Mouse (Mus musculus): ENCODE data around the gene Foxn1.
A peak's percentile ranks its signal among the peaks of the same experiment; 100 is the strongest.

Gene Foxn1

DNA sequence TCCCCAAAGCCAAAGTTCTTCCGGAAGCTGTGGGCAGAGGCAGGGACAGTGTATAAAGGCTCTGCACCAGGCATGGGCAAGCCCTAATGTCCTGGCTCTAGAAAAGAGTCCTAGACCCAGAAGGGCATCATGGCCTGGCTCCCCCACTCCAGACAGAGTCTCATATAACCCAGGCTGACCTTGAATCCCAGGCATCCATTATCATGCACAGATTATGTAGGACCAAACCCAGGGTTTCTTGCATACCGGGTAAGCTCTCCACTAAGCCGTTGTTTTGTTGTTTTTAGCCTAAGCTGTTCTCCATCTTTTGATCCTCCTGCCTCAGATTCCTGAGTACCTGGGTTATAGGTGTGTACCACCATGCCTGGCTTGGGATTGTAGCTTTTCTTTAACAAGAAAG is 14.6 kb upstream of the Foxn1 start:
- DNase-seq (ENCODE audit: low spot score in 2 of 2) = no peak

DNA sequence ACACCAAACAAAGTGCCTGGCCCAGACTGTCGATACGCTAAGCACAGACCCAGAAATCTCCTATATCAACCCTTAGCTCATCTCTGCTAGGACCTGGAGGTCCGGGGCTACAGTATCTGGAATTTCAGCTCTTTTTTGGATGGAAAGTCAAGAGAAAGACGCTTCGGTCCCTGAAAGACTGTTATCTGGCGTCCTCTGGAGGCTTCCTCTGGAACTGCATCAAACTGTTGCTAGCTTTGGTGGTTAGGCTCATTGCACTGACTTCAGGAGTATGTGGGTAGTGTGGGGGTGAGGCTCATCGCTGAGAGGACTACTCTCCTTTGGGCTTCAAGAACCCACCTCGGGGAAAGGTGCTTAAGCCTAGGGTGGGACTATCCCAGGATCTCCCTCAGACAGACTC is 13.3 kb upstream of the Foxn1 start:
- peak; percentile 49 to 76 for DNase-seq (ENCODE audit: low spot score in 2 of 2)

DNA sequence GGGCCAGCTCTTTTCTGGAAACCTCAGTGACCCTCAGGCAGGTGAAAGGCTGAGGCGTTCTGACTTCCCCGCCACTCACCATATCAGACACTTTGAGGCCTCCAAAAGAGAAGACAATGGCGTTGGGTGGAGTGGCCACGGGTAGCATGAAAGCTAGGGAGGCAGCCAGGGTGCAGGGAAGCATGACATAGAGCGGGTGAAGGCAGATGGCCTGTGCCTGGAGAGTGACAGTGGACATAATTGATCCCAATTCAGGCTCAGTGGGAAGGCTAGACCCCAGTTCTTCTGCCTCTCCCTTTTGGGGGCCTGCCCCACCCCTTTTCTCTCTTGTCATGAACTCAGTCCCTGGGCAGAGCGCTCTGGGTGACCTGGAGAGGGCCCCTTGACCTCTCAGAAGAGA is 11.9 kb upstream of the Foxn1 start:
- DNase-seq (ENCODE audit: low spot score in 2 of 2) = no peak

DNA sequence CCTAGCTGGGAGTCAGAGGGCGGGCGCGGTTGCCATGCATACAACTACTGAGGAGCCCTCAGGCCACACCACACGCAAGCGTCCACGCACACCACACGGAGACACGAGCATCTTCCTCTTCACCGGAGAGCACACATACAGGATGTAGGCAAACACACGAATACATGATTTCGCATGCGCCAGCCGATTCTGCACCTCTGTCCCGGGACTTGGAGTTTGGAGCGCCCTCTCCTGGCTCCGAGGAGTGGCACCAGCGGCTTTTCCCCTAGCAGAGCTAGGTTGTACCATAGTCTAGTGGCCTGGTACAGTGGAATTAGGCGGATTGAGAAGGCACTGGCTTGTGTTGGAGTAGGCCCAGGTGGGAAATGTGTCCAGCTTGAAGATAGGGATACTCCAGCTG is 11.0 kb upstream of the Foxn1 start:
- peak in 1 of 2 experiments; percentile 57 for DNase-seq (ENCODE audit: low spot score in 2 of 2)

DNA sequence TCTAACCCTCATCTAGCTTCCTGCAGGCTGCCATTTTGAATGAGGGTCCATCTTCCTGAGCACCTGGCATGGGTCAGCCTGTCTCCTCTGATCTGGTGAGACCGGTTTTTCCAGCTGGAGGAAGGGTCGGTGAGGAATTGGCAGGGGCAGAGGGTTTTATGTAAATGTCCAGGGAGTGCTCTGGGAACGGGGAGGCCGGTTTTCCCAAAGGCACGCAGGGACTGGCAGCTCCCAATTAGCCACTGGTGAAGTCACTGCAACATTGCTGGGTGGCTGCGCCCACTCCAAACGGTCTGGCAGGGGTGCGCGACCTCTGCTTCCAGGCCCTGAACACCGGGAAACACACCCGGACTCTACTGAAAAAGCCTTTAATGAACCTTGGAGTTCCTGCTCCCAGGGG is 10.6 kb upstream of the Foxn1 start:
- no peak for DNase-seq (ENCODE audit: low spot score in 2 of 2)

DNA sequence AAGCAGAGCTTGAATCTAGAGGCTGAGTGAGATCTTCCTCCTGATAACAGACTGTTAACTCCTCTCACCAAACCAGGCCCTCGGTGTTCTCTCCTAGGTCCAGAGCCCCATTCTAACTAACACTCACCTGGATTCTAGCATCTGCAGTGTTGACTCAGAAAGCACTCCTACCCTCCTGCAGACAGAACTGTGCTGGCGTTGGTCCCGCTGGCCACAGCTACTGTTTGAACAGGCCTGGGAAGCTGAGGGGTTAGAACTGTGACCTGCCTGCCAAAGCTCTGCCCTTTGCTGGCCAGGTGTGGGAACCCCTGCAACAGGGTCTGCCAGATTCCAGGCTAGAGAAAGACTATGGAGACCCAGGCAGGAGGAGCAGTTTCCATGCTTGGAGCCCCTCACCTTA is 6.4 kb upstream of the Foxn1 start:
- no peak for DNase-seq (ENCODE audit: low spot score in 2 of 2)

DNA sequence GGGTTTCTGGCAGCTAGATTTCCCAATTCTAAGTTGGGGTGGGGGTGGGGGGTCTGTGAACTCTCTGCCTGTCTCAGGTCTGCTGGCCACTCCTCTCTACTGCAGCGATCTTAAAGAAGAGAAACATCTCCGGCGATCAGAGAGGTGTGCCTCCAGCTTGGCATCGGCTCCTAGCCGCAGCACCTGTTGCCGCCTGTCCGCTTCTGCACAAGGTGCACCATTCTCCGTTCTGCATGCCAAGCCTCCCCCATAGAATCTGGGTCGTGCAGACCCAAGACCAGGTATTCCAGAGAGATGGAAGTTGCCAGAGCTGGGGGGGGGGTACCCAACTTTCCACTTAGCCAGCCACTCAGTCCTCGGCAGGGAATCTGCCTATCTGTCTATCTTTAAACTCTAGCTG is 582 bp downstream of the Foxn1 start:
- no peak for DNase-seq (ENCODE audit: low spot score in 2 of 2)

DNA sequence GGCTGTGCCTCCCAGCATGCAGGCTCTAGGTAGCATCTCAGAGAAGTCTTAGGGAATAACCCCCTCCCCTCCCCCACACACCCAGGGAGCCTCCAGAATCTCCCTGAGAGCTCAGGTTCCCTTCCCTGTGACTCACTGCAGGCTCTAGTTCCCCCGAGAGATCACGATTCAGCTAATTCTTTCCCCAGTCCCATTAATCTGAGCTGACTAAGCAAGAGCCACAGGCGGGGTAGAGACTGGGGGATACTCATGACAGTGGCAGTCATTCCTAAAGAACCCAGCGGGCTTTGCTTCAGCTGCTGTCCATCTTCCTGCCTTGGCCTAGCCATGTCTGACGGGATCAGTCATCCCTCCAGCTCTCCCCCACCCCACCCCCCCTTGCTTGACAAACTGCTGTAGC is 3.7 kb downstream of the Foxn1 start:
- DNase-seq (ENCODE audit: low spot score in 2 of 2) = no peak

DNA sequence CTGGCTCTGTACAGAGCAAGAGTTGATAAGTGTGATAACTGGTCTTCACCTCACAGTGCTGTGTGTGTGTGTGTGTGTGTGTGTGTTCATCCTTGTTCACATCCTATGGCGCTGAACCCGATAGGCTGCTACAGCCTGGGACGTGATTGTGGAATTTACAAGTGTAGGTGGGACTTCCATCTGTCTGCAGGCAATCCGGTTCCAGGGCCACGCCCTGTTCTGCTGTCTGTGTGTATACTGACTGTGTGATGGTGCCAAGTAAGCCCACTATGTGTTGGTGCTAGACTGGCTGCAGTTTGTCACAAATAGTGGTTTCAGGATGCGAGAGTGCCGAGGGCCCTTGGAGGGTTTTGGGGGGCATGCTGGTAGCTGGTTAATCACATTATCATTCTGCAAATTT is 4.1 kb downstream of the Foxn1 start:
- no peak for DNase-seq (ENCODE audit: low spot score in 2 of 2)

DNA sequence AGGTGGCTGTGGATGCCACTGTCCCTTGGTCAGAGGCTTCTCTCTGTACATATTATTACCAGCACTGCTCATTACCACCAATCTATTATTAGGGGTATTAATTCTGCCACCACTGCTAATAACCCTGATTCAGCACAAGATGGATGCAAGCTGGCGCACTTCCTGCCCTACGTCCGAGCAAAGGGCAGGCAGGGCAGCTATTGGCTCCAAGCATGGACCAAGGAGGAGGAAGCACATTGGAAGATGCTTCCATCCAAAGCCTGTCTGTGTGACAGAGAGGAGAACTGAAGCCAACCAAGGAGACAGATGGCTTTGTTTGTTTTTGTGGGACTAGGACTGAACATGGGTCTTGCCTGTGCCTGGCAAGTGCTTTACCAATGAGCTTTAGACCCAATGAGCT is 5.4 kb downstream of the Foxn1 start:
- no peak for DNase-seq (ENCODE audit: low spot score in 2 of 2)

DNA sequence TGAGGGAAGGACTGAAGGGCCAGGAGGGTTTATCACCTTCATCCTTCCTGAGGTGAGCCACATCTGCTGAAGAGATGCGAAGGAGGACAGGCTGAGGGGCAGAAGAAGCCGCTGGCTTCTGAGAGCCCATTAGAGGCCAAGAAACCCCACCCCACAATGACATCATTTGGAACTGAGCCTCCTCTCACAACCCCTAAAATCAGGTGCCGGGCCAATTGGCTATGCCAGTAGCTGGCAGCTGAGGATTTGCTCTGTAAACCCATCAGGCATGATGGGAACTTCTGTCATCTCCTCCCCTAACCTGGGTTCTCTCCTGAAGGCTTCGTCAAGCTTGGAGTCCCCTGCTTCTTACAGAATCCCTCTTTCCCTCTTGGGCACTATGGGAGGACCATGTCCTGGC is 6.0 kb downstream of the Foxn1 start:
- DNase-seq (ENCODE audit: low spot score in 2 of 2) = no peak

DNA sequence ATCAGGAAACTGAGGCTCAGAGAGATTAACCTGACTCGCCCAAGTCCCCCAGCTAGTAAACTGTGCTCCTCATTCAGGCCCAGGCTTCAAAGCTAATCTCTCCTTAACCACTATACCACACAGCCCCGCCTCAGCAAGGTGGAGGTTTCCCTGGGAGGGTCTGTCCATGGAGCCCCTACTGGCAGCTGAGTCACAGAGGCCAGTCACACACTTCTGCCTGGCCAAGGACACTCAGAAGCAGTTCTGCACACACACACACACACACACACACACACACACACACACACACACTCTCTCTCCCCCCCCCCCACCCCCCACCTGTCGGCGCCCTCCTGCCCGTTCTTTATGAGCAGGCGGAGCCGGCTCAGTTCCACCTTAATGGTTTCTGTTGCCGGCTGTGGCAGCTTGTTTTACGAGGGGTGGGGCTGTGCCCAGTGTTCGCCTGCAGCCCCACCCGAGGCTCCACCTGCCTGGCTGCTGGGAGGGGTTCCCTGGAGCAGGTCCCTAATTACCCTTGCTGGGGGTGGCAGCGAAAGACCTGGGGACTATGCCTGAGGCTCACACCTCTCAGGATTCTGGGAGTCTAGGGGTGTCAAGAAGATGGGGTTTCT is 8.7 kb downstream of the Foxn1 start:
- DNase-seq (ENCODE audit: low spot score in 2 of 2) = no peak

DNA sequence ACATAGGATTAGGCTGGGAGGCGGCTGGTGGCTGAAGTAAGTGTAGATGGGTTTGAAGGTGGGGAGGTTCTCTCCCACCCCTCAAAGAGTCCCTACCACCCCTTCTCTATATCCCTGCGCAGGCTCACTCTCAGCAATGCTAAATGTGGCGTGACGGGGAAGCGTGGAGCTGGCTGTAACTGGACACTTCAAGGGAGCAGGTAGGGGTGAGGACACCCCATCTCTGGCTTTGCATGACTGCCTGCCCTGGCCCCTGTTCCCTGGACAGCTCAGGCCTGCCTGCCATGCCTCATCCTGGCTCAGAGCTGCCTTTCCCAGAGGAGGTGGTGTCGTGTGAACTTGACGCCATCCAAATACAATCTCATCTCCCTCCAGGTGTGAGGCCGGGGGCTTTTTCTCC is 12.2 kb downstream of the Foxn1 start:
- DNase-seq (ENCODE audit: low spot score in 2 of 2) = no peak

DNA sequence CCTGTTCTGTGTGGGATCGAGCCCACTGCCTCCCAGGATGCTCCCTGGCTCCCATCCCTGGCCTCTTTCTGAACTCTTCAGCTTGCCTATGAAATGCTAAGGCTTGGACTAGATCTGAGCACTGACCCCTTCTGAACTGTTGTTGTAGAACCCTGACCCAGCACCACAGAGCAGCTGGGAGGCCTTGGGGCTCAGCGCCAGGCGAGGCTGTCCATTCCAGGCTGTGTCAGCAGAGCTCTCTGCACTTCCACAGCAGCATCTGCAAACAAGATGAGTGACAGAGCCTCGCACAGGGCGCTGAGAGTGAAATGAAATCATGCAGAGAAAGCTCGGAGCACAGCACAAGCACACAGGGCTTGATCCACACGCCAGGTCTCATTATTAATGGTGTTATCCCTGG is 13.7 kb downstream of the Foxn1 start:
- DNase-seq (ENCODE audit: low spot score in 2 of 2) = no peak

DNA sequence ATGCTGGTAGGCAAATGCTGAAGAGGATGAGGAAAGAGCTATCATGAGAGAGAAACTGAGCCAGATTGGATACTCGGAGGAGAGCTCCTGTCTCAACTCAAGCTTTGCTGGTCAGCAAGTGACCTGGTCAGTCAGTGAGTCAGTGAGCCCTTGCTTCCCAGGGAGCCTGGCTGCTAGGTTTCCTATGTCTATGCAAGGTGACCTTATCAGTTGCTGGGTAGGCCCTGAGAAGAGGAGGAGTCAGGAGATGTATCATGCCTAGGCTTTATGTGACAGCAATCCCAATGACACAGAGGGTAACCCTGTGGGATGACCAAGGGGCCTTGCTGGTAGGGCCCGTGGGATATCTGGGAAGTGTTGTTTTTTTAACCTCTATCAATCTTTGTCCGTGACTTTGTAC is 14.2 kb downstream of the Foxn1 start:
- no peak for DNase-seq (ENCODE audit: low spot score in 2 of 2)

DNA sequence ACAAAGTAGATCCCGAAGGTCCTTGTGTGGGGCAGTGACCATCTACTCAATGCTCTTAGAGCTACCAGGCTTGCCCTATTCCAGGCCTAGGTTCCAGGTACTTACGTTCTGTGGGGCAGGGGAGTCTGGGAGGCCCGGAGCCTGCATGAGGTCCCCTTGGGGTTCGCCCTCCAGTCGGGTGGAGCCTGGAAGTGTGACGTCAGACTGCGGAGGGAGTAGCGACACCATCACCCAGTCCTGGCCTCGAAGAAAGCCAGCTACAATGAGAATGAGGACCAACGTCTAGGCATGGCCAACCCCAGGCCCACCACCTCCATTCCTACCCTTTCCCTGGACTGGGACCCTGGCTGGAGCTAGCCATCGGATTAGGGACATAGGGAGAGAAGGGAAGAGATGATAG is 14.6 kb downstream of the Foxn1 start:
- DNase-seq (ENCODE audit: low spot score in 2 of 2) = no peak

DNA sequence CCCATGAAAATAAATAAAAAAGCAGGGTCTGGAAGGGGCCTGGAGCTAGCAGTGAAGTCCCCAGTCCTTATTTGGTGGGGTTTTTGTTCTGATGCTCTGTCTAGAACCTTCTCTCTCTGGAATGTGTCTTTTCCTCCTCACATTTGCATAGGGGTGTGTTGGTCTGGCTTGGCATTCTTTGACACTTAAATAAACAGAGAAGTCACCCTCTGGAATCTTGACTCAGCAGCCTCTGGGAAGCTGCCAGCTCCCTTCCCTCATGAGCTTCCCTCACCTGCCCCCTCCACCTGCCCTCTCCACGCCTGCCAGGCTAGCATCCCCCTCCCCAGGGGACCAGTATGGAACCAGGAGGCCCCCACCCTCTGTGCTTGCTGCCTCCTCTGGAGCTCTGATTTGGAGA is 16.0 kb downstream of the Foxn1 start:
- DNase-seq (ENCODE audit: low spot score in 2 of 2) = no peak

DNA sequence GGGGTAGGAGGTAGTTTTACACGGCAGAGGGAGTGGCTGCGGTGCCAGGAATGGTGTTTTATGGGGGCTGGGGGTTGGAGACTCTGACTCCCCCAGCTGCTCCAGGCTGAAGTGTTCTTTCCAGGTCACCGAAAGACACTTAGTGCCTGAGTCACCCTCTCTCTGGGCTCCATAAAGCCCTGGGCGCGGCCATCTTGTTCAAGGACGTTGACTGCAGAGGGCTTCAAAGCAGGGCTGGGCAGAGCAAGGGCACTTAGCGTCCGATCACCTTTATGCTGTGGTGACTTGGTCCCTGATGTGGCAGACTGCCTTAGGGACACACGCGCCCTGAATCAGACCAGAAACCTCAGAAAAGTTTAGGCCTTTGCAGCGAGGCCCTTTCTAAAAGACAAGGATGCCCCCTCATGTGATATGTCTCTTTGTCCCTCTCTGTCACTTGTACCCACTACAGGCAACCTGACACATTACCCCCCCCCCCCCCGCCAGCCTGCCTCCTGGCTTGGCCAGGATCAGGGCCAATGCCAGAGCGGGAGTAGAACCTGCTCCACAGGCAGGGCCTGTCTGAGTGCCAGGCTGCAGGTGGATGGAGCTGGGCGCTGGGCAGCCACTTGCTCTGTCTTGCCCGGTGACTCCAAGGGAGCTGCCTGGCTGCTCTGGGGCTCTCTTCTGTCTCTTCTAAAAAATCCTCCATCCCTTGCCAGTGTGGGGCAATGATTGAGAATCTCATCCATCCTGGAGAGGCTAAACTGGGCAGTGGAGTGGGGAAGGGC is 18.7 kb downstream of the Foxn1 start:
- no peak for DNase-seq (ENCODE audit: low spot score in 2 of 2)

DNA sequence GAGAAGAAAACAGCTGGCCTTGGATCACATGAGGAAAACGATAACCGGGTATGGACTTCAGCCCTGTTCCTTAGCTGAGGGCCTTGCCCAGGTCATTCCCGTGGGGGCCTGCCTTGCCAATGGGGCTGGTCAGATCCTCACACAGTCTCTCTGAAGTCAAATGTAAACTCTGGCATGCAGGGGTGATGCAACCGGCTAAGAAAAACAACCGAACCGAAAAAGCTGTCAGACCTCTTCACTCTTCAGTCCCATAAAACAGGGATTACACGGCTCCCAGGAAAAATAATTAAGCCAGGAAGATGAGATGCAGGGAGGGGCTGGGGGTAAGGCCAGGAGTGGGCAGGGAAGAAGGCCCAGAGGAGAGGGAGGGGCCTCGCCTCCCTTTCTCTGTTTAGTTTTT is 22.3 kb downstream of the Foxn1 start:
- no peak for DNase-seq (ENCODE audit: low spot score in 2 of 2)

DNA sequence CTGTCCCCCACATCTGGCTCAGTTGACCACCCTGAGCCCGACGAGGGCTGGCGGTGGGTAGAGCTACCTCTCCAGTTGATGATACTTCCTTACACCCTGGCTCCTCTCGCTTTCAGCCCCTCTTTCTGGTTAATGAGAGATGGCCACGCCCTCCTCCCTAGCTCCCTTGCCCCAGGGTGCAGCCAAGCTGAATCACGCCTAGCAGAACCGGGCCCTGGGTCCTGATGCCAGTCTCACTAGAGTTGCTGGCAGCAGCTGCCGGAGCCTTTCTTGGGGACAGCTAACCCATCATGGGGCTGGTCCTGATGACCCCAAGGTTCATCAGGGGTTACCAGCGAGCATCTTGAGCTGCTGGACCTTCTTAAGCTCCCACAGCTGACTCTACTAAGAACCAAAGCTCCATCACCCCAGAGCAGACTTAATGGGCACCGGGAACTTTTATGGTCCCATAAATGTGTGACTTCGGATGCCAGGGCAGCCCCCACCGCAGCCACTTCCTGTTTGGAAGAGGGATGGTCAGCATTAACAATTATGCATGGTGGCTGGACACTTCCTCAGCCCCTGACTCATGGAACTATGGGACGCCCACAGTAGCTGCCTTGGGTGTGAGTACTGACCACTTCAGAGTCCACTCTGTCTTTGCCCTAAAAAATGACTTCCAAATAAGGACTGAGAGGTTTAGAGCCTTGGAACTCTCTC is 22.9 kb downstream of the Foxn1 start:
- no peak for DNase-seq (ENCODE audit: low spot score in 2 of 2)

DNA sequence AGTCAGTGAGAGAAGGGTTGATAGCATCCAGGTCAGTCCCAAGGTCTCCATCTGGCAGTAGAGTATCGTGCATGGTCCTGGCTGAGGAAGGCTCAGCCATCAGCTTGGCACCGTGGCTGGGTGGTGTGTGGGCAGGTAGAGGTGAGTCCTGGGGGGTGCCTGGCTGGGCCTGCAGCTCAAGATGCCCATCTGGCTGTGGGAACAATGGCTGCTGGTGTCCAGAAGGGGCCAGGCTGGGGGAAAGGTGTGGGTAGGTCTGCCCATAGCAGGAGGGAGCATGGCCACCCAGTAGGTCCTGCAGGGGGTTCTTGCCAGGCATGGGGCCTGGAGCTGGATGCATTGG is 25.6 kb downstream of the Foxn1 start:
- no peak for DNase-seq (ENCODE audit: low spot score in 2 of 2)

DNA sequence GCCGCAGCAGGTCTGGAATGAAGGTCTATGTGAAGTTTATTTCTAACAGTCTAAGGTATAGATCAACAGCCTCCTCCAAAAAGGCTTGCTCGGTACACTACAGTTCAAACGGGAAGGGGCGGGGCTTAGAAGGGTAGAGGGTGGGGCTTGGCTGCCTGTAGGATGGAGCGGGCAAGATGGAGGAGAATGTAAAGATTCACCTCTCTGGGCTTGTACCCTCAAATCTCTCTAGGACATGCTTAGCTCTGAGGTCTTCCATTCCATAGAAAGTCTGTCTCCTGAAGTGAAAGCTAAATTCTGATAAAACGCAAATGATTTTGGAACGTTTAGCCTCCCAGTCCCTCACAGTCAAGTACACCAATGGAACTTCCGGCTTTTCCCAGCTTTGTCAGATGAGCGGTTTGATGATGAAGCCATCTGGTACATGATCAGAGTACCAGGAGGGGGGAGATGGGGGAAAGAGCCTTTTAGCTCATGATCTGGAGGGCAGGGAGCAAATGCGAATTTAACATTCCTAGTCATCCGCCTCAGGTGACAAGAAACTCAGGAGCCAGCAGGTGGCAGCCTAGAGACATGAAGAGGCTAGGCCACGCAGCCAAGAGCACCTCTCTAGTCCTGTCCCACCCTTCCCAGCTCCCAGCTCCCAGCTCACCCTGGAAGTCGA is 26.1 kb downstream of the Foxn1 start:
- DNase-seq (ENCODE audit: low spot score in 2 of 2) = peak in 1 of 2 experiments; percentile 56
